Comparison of ENCODE assay signal across 14 mouse cellular contexts in the genomic region with DNA sequence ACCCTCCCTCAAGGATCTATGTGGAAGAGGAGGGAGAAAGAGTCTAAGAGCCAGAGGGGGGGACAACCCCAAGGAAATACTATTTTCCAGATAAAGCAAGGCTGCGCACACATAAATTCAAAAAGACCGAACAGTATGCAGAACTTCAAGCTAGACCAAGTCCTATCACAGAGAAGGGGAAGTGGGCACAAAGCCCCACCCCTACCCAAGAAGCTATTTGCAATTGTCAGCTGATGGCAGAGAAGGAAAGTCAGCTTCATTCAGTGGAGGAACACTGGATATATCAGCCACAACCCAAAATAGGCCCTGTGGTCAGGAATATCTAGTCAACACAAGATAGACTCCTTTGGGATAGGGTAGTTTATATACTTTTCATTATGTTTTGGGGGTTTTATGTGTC.
DNase-seq lines count a peak whose midpoint lies in the region; ATAC-seq and TF ChIP-seq lines count a peak whose summit lies in the region.
"Had no signal": no experiment of that assay in that cellular context is flagged by ENCODE, and none has a peak within 500 bp of the region (broad histone marks: within the 10 kb centered on the region; RNA-seq: fewer than 3 reads in every experiment).

No protein-coding gene starts in this region.

- no peaks in the 10 kb centered on the region for H3K36me3 ChIP-seq in MEL (ENCODE audit: control insufficient read depth in 1 of 2, insufficient read depth in 2 of 2, low read length in 2 of 2)
- no peaks in the 10 kb centered on the region for H3K36me3 ChIP-seq in embryonic facial prominence, embryonic 14.5 days (ENCODE audit: control insufficient read depth, insufficient read depth, low read length)
- H3K36me3 ChIP-seq in thymus, adult 2 months (ENCODE audit: control insufficient read depth, insufficient read depth, low read length), result no peaks in the 10 kb centered on the region
- H3K36me3 ChIP-seq: heart, embryonic 15.5 days; hindbrain, embryonic 15.5 days; limb, embryonic 13.5 days; liver, embryonic 15.5 days; midbrain, embryonic 10.5 days had no signal

- TF ChIP-seq POLR2A in MEL (IDR thresholded peaks at IDR 0.05; ENCODE audit: control insufficient read depth in 1 of 2, insufficient read depth in 1 of 2, low read depth in 1 of 2, low read length in 2 of 2, poor library complexity in 1 of 2), result no peak
- no peak for TF ChIP-seq POLR2A in thymus, adult 2 months (IDR thresholded peaks at IDR 0.05; ENCODE audit: control insufficient read depth, extremely low read depth, insufficient read depth, low read length, poor library complexity)

- no peaks in the 10 kb centered on the region; a peak in 1 of 4 replicates for H3K27me3 ChIP-seq in MEL (ENCODE audit: control insufficient read depth in 1 of 2, insufficient read depth in 2 of 2, low read length in 2 of 2)
- H3K27me3 ChIP-seq in embryonic facial prominence, embryonic 14.5 days (replicated peaks; ENCODE audit: control insufficient read depth, insufficient read depth, low read length), result no peaks in the 10 kb centered on the region
- no peaks in the 10 kb centered on the region for H3K27me3 ChIP-seq in thymus, adult 2 months (ENCODE audit: control insufficient read depth, insufficient read depth, low read length)
- H3K27me3 ChIP-seq: heart, embryonic 15.5 days; hindbrain, embryonic 15.5 days; limb, embryonic 13.5 days; liver, embryonic 15.5 days had no signal

- no peaks in the 10 kb centered on the region for H3K4me1 ChIP-seq in MEL (ENCODE audit: control insufficient read depth in 1 of 2, insufficient read depth in 2 of 2, low read length in 2 of 2)
- no peaks in the 10 kb centered on the region; the same call in 1 of the 2 replicates for H3K4me1 ChIP-seq in embryonic facial prominence, embryonic 14.5 days (ENCODE audit: control insufficient read depth, insufficient read depth, low read length)
- H3K4me1 ChIP-seq in thymus, adult 2 months (replicated peaks; ENCODE audit: control insufficient read depth, insufficient read depth, low read length), result no peaks in the 10 kb centered on the region
- H3K4me1 ChIP-seq: heart, embryonic 15.5 days; hindbrain, embryonic 15.5 days; limb, embryonic 13.5 days; liver, embryonic 15.5 days; midbrain, embryonic 10.5 days had no signal

- H3K9ac ChIP-seq in MEL (ENCODE audit: control insufficient read depth, low read depth, low read length, poor library complexity, severe bottlenecking), result no peak overlapping the region
- H3K9ac ChIP-seq in embryonic facial prominence, embryonic 14.5 days (ENCODE audit: low read depth, low read length), result no peak overlapping the region
- H3K9ac ChIP-seq: heart, embryonic 15.5 days; hindbrain, embryonic 15.5 days; limb, embryonic 13.5 days; liver, embryonic 15.5 days had no signal

- no peak overlapping the region for H3K4me2 ChIP-seq in embryonic facial prominence, embryonic 14.5 days (ENCODE audit: low read depth, low read length)
- H3K4me2 ChIP-seq: heart, embryonic 15.5 days; hindbrain, embryonic 15.5 days; limb, embryonic 13.5 days; liver, embryonic 15.5 days had no signal

- peak; percentile 57 for DNase-seq in layer of hippocampus, adult 9-11 months
- DNase-seq in layer of hippocampus, postnatal 25 days (ENCODE audit: extremely low spot score in 1 of 2, low spot score in 1 of 2), result no peak
- peak; percentile 6 for DNase-seq in MEL (ENCODE audit: low read depth, low spot score)
- DNase-seq in embryonic facial prominence, embryonic 14.5 days (ENCODE audit: low spot score), result peak; percentile 25
- DNase-seq in urinary bladder, postnatal 14 days (ENCODE audit: low spot score), result no peak
- DNase-seq in thymus, adult 2 months, result no peak
- DNase-seq: adrenal gland, postnatal 25 days; right cerebral cortex, adult 18-20 months had no signal

- no peak for TF ChIP-seq EP300 in MEL (IDR thresholded peaks at IDR 0.05; ENCODE audit: low read depth in 1 of 2, low read length in 2 of 2)

- TF ChIP-seq CTCF in MEL (IDR thresholded peaks at IDR 0.05 in 2 of 3, conservative IDR thresholded peaks at IDR 0.05 in 1 of 3; ENCODE audit: control insufficient read depth in 1 of 3, insufficient read depth in 1 of 3, low read depth in 2 of 3, low read length in 3 of 3, poor library complexity in 1 of 3, severe bottlenecking in 1 of 3), result no peak
- no peak for TF ChIP-seq CTCF in thymus, adult 2 months (IDR thresholded peaks at IDR 0.05; ENCODE audit: borderline replicate concordance, control insufficient read depth, extremely low read depth, insufficient read depth, low read length, poor library complexity)

- H3K9me3 ChIP-seq in MEL (replicated peaks; ENCODE audit: insufficient read depth, low read length), result no peaks in the 10 kb centered on the region
- no peaks in the 10 kb centered on the region for H3K9me3 ChIP-seq in embryonic facial prominence, embryonic 14.5 days (ENCODE audit: control insufficient read depth, low read length)
- H3K9me3 ChIP-seq: heart, embryonic 15.5 days; hindbrain, embryonic 15.5 days; limb, embryonic 13.5 days; liver, embryonic 15.5 days; midbrain, embryonic 10.5 days had no signal

- ATAC-seq in embryonic facial prominence, embryonic 14.5 days (ENCODE audit: low read depth), result no peak
- ATAC-seq in monocyte, adult 5-6 weeks (replicated peaks; ENCODE audit: insufficient number of reproducible peaks, low FRiP score, low TSS enrichment, poor library complexity, severe bottlenecking), result peak; percentile 68; the same call in 1 of the 2 replicates

- H3K27ac ChIP-seq in MEL (ENCODE audit: control insufficient read depth, low read depth, low read length), result no peak overlapping the region
- H3K27ac ChIP-seq in embryonic facial prominence, embryonic 14.5 days (replicated peaks; ENCODE audit: low read depth, low read length), result no peak overlapping the region
- no peak overlapping the region for H3K27ac ChIP-seq in thymus, adult 2 months (ENCODE audit: control insufficient read depth, insufficient read depth, low read length)
- H3K27ac ChIP-seq: heart, embryonic 15.5 days; hindbrain, embryonic 15.5 days; limb, embryonic 13.5 days; liver, embryonic 15.5 days; midbrain, embryonic 10.5 days had no signal

- H3K79me2 ChIP-seq in MEL (ENCODE audit: control insufficient read depth, insufficient read depth, low read length, poor library complexity), result no peaks in the 10 kb centered on the region

- H3K4me3 ChIP-seq in MEL (ENCODE audit: control insufficient read depth in 1 of 2, insufficient read depth in 1 of 2, low read depth in 2 of 2, low read length in 2 of 2), result no peak overlapping the region
- no peak overlapping the region for H3K4me3 ChIP-seq in embryonic facial prominence, embryonic 14.5 days (ENCODE audit: low read depth, low read length)
- no peak overlapping the region for H3K4me3 ChIP-seq in thymus, adult 2 months (ENCODE audit: control insufficient read depth, insufficient read depth, low read length)
- H3K4me3 ChIP-seq: heart, embryonic 15.5 days; hindbrain, embryonic 15.5 days; limb, embryonic 13.5 days; liver, embryonic 15.5 days; midbrain, embryonic 10.5 days had no signal

- 95% methylated on average over 2 of the region's 2 CpGs for WGBS in embryonic facial prominence, embryonic 14.5 days
- WGBS in thymus, adult 2 months, result 39% methylated on average over 2 of the region's 2 CpGs

- no peak for TF ChIP-seq RAD21 in MEL (IDR thresholded peaks at IDR 0.05; ENCODE audit: low read depth, low read length)

TF ChIP-seq in MEL, 35 proteins besides CTCF, POLR2A, EP300 and RAD21:
- TF ChIP-seq TAL1 (IDR thresholded peaks at IDR 0.05; ENCODE audit: low read length) (no peak), JUND (IDR thresholded peaks at IDR 0.05; ENCODE audit: low read depth, low read length) (no peak), USF2 (IDR thresholded peaks at IDR 0.05; ENCODE audit: borderline replicate concordance in 1 of 2, insufficient read depth in 1 of 2, low read depth in 1 of 2, low read length in 2 of 2) (no peak), USF1 (IDR thresholded peaks at IDR 0.05; ENCODE audit: low read depth, low read length) (no peak), RCOR1 (IDR thresholded peaks at IDR 0.05; ENCODE audit: low read depth, low read length) (no peak), MYB (IDR thresholded peaks at IDR 0.05; ENCODE audit: low read depth, low read length) (no peak), ELF1 (IDR thresholded peaks at IDR 0.05; ENCODE audit: low read depth, low read length) (no peak), SMC3 (IDR thresholded peaks at IDR 0.05; ENCODE audit: low read depth, low read length) (no peak)

Comparison
In these comparisons a context has a peak if more than half of its experiments do, and no peak if none do; other contexts are left out.
1. DNase-seq: peak in layer of hippocampus, adult 9-11 months (single experiment), MEL (single experiment) and embryonic facial prominence, embryonic 14.5 days (single experiment); none in layer of hippocampus, postnatal 25 days (0 of 2), urinary bladder, postnatal 14 days (single experiment) and thymus, adult 2 months (single experiment).